Mouse (Mus musculus) spleen, adult 2 months (tissue): Measurements from ENCODE around the gene Jph3.

Experiments
- CTCF ChIP-seq: fragments of 200-500 bp; IDR thresholded peaks from 2 replicates; pipeline ENCODE4 v1.5.1; 2011; ENCODE audit warnings: mild to moderate bottlenecking, inconsistent platforms; ENCODE audit not compliant: insufficient read depth, insufficient read length, insufficient replicate concordance; ENCODE audit errors: extremely low read depth
- POLR2A ChIP-seq: fragments of 200-500 bp; IDR thresholded peaks from 2 replicates; pipeline ENCODE4 v1.6.1; 2011; ENCODE audit warnings: low read depth, low read length, inconsistent platforms

DNA sequence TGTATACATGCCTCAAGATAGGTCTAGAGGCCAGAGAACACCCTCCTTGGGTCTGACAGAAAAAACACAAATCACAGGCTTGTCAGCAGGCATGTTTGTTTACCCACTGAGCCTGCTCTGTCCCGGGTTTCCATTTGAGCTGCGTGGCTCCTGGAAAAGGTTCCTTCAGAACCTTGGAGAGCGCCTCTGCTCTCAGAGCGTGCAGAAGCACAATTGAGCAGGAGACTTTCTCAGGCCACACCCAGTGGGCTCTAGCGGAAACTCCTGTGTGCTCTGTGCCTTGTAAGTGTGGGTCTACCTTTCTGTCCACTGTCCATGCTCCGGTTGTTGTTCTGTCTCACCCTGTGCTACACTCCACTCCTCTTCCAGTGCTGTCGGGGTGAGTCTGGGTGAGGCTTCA, 6.8 kb downstream of the Jph3 start:
- no peak for TF ChIP-seq POLR2A
- no peak for TF ChIP-seq CTCF
